Mouse (Mus musculus) T-helper 1 cell (primary cell): ENCODE measurements around the gene Myt1l.

Experiments
- in situ Hi-C: fragments of 300-600 bp; cut with MboI, MseI; formaldehyde crosslinking; loops from one replicate; pipeline ENCODE4 v1.15.1; 2025; ENCODE audit warnings: high pct_unique_total_duplicates

Myt1l gene

DNA sequence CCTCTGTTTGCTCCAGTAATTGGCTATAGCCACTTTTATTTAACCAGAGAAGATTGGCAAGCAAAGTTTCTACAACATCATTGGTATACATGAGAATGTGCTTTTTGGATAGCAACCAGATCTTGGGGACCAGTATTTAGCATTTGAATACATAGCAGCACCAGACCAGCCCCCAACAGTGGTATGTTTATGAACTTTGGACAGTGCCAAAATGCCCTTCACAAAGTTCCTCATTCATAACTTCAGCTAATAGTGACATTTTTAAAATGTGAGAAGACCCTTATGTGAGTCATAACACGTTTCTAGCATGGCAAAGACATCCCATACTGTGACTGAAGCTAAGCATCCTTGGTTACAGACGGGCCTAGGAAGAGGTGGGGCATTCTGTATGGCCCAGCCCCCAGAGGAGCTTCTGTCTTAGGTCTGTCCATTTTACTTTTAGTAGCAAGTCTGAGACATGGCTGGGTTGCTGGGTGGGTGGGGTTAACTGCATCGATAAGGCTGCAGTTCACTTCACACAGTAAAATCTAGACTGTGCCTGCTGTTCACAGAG is 369.4 kb downstream of the Myt1l start:
- in situ Hi-C loops, result no loop called here

DNA sequence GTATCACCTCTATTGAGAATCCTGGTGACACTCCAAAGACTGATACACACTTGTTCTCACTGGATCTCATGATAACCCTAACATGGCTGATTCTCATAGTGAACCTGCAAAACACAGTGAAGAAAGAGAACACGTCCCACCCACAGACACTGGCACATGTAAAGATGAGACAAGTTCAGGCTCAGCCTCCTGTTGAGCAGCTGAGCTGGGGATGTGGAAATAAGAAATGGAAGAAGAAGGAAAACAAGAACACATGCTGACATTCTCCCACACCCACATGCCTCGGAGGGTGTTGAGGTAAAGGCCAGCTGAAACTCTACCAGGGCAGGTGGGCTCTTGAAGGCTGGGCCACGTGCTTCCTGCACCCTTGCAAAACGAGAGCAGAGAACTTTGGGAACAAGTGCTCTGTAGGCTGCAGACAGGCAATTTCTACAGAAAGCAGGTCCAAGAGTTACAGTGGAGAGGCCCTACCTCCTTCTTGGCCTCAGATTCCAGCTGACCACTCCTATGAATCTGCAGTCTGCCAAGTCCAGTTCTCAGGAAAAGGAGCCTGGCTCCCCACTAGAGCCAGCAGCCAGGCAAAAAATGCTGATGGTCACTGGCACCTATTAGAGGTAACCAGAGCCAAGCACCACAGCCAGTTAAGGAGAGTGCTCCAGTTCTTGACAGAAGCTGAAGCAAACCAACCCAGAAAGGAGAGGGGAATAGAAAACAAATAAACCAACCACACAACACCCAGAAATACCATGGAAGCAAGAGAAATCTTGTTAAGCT is 376.1 kb downstream of the Myt1l start:
- in situ Hi-C loops, result no loop called here

DNA sequence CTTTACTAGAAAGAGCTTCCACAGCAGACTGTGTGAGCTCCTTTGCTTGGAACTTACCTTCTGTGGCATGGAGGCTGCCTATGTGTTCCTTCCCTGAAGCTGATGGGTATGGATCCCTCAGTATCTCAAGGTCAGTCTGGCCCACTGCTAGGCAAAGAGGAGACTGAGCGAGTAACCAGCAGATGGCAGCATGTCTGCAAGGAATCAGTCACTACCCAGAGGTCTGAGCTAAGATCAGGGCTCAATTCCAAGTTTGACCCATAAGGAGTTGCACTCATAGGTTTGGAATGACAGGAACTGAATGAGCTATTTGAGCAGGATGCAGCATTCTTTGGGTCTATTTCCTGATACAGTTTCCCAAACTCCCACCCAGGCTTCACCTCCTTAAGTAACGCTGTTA is 378.9 kb downstream of the Myt1l start:
- in situ Hi-C loops, result no loop called here

DNA sequence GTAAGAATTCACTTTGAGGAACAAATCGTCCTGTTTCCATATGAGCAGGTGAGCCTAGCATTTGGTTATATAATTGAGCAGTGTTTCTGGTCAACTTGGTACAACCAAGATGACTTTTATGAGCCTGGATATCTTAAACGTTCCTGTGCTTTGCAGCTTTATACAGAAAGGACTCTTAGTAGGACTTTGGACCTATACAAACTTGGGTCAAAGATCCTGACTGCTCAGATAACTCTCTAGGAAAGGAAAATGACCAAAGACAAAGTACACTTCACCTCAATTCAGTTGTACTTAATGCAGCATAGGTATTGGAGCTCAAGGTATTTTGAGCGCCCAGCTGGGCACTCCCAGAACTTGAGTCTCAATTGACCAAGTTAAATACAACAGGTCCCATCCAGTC is 388.0 kb downstream of the Myt1l start:
- in situ Hi-C loops, result no loop called here

DNA sequence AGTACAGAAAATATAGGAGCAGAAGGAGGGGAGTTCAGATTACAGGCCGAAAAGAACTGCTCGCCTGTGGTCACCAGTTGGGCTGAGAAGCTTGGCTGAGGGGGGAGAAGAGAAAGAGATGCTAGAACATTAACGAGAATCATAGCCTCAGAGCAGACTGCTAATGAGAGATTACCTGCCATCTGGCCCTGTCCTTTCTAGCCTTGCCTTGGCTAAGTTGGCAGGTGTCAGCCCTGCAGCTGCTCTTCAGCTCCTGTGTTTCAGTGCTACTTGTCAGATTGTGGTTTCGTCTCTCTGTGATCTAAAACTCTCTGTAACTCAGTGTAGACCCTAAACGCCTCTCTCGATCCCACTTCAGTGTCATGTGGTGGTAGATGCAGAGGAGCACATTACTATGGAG is 388.6 kb downstream of the Myt1l start:
- in situ Hi-C loops, result no loop called here

DNA sequence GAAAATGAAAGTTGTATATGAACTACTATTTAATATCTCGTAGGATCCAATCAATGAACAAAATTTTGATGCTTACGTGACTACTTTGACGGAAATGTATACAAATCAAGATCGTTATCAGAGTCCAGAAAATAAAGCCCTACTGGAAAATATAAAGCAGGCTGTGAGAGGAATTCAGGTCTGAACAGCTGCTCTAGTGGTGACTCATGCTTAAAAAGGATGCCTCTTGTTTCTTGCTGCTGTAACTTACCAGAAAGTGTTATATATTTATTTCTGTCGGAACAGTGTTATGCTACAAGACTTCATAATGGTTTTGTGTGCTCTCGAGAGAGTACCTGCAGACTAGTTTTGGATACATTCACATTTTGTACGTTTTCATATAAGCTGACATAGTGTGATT is 392.1 kb downstream of the Myt1l start:
- in situ Hi-C loops, result no loop called here

DNA sequence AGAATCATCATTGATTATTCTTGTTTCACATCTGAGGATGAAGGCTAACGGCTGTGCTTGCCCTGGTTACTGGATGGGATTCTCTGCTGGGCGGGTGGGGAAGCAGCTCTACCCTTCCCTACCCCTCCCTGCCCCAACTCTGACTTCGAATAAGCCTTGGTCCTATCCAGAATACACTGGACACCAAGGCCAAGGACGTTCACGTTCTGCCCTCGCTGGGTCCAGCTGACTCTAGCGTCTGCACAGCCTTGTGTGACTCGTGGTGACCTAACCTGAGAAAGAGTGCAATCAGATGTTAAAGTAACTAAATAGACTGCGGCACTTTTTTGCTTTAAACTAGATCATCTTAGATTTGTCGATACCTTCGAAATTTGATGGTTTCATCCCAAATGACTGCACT is 393.3 kb downstream of the Myt1l start:
- in situ Hi-C loops, result no loop called here

DNA sequence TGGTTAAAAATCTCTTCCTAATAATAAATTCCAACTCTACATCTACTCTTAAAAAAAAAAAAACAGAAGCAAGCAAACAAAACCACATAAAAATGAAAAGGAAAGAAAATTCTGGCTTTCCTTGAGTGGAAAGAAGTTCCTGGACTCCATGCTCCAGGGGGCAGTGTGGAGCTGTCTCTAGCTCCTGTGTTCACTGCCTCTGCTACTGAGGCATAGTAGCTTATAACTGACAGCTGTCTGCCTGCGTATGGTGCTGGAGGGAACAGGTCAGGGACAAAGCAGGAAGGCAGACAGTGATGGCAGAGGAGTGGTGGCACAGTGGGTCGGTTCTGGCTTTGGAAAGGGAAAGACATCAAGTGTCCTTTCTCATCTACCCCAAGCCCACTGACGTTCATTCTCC is 398.7 kb downstream of the Myt1l start:
- in situ Hi-C loops, result no loop called here

DNA sequence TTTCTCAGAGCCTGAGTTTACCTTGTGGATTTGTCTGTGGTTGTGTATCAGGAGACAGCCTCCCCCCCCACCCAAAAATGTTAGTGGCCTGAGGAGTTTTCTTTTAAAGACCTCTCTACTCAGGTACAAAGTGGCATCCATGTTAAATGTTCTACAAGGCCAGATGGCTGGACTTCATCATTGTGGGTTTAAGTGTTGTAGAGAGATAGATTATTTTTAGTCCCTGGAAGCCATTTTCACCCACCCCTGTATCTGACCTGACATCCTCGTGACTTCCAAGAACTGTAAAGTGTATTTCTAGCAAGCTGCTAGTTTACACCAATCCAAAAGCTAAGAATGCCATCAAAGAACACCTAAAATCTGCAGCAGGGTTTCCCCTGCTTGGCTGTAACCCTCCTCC is 402.4 kb downstream of the Myt1l start:
- in situ Hi-C loops, result loop anchor here (10.0 kb wide), 2 partner anchors 824 to 1646 kb away; no protein-coding TSS in a partner anchor

DNA sequence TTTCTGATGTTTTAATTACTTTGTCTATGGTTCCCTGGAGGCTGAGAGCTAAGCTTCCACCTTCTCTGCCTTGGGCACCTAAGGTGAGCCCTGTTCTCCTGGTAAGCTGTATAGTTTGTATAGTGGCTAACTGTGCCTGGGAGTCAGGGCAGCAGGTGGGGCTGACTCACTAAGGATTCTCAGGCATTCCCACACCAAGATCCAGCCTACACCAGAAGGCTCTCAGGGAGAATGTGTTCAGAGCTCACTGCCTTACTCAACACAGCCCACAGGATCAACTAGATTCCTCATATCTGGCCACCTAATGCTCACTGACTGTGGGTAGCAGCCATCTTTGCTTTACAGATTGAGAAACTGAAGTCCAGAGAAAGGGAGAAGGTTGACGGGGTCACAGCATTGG is 404.8 kb downstream of the Myt1l start:
- in situ Hi-C loops, result loop anchor here (10.0 kb wide), 2 partner anchors 822 to 1648 kb away; no protein-coding TSS in a partner anchor

DNA sequence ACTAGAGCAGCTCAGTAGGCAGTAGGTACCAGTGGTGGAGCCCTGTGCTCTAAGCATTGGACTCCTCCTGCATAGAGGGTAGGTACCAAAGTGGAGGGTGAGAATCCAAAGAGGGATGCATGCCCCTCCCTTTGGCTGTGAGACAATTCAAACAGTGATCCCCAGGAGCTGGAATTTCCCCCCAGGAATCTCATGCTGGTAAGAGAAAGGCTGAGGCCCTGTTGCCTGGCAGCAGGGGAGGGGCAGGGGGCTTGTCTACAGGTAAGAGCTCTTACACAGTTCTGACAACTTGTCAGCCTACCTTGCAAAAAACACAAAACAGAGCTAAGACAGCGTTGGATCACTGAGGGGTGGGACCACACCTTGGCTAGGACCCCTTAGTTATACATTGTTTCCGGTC is 405.3 kb downstream of the Myt1l start:
- in situ Hi-C loops, result loop anchor here (10.0 kb wide), 2 partner anchors 821 to 1649 kb away; no protein-coding TSS in a partner anchor

DNA sequence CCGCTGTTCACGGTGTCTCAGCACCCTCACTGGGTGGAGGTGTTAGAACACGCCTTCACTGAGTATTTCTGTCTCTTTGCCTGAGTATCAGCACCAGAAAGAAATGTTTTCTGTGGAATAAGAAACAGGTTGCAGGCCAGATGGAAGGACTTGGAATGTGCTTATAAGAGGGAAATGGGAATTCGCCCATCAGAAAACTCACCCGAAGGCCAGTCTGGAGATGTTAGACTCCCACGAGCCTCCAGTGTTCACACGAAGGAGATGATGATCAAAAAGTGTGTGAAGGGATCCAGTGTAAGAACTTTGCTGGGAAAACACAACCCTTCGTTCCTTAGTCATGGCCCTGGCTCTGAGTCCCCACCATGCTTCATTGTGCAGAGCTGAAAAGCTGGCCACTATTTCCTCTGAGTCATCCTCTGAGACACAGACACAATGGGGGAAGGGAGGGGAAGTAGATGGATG is 406.0 kb downstream of the Myt1l start:
- in situ Hi-C loops, result loop anchor here (10.0 kb wide), 2 partner anchors 821 to 1649 kb away; no protein-coding TSS in a partner anchor

DNA sequence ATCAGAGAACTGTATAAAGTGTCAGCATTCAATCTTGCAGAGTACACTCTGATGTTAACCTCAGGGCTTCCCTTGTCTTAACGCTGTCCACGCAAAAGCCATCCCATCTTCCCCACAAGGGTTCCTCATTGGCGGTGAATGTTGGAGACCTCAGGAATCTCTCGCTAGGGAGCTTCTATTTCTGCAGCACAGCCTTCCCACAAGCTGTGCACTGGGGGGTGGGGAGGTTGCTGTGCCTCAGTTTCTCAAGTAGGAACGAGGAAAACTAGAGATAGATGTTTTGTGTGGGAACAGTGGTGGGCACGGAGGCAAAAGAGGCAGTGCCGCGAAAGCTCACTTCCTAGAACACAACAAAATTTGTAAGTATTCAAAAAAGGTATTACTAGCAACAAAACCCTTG is 409.1 kb downstream of the Myt1l start, which contains the start of gene Pxdn:
Gene Pxdn, plus strand, starts transcription at position 301 of the 400 bp plus-strand sequence.
- in situ Hi-C loops, result loop anchor here (10.0 kb wide), 2 partner anchors 817 to 1653 kb away; no protein-coding TSS in a partner anchor

DNA sequence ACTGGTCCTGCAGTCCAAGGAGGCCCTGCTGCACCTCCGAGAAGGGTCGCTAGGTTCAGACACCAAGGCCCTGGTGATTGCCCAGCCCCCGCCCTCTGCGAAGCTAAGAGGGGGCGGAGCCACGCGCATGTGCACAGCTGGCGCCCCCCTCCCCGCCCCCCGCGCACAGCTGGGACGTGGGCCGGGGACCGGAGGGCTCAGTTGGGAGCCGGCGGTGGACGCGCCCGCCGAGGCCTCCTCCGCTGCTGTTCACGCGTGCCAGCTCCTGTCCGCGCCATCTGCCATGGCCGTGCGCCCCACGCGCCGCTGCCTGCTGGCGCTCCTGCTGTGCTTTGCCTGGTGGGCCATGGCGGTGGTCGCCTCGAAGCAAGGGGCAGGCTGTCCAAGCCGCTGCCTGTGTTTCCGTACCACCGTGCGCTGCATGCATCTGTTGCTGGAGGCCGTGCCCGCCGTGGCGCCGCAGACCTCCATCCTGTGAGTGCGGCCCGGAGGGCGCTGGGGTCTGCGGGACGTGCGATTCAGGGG is 409.7 kb downstream of the Myt1l start:
- in situ Hi-C loops, result loop anchor here (10.0 kb wide), 2 partner anchors 817 to 1653 kb away; no protein-coding TSS in a partner anchor

DNA sequence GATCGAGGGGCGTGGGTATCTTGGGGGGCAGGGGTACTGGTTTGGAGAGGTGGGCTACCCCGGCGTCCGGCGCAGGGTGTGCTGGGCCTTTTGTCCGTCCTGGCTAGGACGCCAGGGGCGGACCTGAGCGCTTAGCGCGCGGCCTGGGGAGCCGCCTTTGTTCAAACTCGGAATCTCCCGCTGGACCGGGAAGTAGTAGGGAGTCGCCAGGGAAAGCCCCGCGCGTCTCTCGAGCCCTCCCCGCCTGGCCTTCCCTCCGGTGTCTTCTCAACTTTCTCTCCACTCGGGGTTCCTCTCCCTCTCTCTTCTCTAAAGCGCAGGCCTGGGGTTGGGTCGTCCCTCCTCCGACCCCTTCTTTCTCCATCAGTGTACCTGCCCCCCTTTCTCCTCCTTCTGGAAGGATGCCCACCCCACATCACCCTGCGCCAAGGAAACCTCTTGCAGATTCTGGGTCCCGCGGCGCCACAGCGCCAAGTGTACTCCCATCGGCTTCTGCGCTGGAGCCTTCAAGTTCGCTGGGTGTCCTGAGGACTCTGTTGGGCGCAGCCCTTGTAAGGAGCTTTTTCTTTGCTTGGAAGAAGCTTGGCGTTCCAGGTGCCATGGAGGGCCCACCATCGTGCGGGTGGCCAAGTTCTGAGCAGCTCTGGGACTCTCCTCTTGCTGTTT is 410.3 kb downstream of the Myt1l start:
- in situ Hi-C loops, result loop anchor here (10.0 kb wide), 2 partner anchors 816 to 1654 kb away; no protein-coding TSS in a partner anchor

DNA sequence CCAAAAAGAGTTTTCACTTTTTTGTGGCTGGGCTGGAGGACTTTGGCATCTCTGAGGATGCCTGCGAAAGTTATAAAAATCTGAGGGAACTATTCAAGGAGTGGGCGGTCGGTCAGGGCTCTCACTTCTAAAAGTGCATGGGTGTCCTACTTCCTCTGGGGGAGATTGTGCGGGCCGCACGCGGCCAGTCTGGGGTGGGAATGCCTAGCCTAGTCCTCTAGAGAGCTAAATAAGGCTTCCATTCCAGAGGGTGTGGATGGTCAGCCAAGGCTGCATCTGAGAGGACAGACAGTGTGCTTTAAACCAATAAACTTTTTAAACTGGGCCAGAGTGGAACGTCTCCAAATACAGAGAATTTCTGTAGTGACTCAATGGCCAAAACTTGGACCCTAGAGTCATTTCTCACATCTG is 411.1 kb downstream of the Myt1l start:
- in situ Hi-C loops, result loop anchor here (10.0 kb wide), 2 partner anchors 816 to 1654 kb away; no protein-coding TSS in a partner anchor

DNA sequence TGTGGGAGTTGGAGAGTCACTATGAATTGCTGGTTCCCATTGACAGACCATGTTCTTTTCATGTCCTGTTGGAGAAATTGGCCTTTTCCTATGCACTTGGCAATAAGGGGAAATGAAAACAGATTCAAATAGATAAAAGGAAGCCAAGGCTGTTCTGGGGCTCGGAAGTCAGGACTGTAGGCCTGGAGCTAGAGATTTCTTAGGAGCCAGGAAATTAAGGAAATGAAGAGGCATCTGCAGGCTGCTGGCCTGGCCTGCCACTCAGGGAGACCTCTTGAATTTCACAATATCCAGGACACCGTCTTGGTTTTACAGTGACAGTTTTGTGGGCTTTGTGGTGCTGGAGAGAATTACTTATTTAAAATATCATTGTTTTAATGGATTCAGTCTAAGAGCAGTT is 414.3 kb downstream of the Myt1l start:
- in situ Hi-C loops, result no loop called here

DNA sequence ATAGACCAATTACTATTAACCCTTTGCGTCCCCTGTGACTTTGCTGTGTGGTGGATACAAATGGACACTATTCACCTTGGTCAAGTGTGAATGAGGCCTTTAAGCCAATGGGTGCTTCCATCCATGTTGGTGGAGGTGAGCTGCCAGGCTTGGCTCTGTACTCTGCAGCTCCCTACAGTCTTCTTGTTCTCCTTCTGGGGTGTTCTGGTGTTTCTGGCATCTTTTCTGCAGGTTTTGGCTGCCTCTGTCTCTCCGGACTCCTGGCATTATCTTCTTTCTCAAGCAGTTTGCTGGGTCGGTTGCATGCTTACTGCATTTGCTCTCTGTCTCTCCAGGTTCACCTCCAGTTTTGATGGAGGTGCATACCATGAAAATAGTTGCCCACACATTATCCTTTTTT is 416.5 kb downstream of the Myt1l start:
- in situ Hi-C loops, result no loop called here

DNA sequence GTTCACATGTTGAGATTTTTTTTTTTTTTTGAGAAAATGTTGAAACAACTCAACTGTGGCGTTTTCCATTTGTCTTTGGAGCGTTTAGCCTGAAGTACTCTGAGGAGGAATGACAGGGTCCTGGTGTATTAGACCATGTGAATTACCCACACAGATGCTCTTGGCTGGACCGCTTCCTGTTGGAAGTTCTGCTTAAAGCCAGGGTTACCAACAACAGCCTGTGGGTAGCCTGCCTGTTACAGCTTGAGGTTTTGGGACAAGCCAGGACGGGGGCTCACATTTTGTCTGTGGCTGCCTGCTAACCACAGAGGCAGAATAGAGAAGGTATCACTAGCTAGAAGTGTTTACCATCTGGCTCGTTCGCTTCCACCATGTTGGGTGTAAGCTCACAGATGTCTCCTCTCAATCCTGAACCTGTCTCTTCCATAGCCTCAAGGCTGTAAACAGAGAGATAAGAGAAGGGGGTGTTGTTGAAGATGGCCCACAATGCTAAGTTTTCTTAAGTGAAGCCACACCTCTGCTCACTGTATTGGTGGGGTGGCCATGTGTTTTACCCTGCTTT is 417.1 kb downstream of the Myt1l start:
- in situ Hi-C loops, result no loop called here

DNA sequence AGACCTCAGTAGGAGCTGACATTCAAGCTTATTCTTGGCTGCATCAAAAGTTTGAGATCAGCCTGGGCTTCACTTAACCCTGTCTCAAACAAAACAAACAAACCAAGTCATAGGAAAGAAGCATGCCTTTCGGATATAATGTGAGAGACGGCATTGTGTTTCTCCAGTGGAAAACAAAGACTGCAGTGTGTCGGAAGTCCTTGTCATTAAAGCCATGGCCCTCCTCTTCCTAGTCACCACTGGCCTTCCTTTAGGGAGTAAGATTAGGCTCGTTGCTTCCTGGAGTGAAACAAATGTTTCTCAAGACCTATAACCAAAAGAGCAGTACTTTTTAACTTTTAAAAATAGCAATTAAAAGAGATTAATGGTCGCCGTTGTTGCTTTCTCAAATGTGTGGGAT is 422.9 kb downstream of the Myt1l start:
- in situ Hi-C loops, result no loop called here

DNA sequence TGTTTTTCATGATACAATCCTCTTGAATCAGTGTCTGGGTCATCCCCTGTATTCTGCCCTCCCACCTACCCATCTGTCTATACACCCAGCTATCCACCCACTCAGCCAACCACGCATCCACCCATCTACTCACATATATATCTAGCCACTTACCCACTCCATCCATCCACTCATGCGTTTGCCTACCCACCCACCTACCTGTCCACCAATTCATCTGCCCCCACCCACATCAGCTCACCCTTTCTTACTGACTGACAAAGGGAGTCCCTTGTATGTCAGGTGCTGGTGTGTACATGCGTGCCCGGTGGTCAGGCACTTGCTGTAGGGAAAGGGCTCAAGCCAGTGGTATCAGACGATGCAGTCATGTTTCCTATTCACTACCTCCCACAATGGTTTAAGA is 423.3 kb downstream of the Myt1l start:
- in situ Hi-C loops, result no loop called here

DNA sequence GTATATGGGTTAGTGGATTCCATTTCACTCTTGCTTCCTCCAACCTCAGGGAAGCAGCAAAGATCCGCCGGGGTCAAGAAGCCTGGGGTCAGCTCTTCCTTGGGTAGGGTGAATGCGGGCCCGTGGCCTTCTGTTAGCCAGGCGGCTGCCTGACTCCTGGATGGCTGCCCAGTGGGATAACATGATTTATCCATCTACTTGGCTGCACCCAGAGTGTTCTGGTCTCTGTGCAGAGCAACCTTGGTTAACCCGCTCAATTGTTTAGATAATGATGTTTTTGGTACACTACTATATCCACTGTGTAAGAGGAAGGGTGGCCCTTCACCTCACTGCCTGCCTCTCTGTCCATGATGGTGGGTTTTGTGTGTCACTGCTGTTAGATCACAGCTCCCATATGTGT is 423.9 kb downstream of the Myt1l start:
- in situ Hi-C loops, result no loop called here
